Mouse (Mus musculus): ENCODE data around the gene Nyap2. TPM values are rescaled to one million over a fixed set of nuclear protein-coding genes. Genes with fewer than 3 reads are reported as not detected.

Gene Nyap2
- polyA plus RNA-seq, 1 experiment from 2014 or later = 0.50 TPM

DNA sequence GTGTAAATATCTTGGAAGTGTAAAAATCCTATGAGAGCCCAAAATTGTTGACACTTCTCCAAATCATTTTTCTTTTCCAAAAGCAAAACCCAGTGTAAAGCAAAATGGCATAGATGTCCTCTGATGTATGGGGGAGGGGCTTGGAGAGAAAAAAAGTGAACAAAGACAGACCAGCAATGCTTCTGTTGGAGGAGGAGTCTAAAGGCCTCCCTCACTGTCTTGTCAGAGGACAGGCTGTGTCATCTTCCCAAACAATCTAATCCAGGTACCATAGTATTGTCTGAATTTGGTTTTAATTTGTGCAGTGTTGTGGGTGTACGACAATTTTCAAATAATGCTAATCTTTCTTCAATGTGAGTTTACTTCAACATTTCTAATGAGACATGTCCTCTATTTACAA is 13.7 kb downstream of the Nyap2 start:
- H3K27me3 ChIP-seq (ENCODE audit: control insufficient read depth, insufficient read depth, low read length) = no peaks in the 10 kb centered on the region
- H3K9me3 ChIP-seq (replicated peaks; ENCODE audit: control insufficient read depth, low read length) = no peaks in the 10 kb centered on the region
- no peak overlapping the region for H3K9ac ChIP-seq (ENCODE audit: low read length)
- H3K4me1 ChIP-seq (ENCODE audit: control insufficient read depth, insufficient read depth, low read length) = no peaks in the 10 kb centered on the region
- no peak for ATAC-seq (ENCODE audit: insufficient read depth, low FRiP score)
- H3K36me3 ChIP-seq (ENCODE audit: control insufficient read depth, insufficient read depth, low read length) = no peaks in the 10 kb centered on the region
- 92% methylated on average over 1 of the region's 1 CpGs for WGBS
- no peak overlapping the region for H3K4me2 ChIP-seq (ENCODE audit: low read depth, low read length)
- H3K4me3 ChIP-seq (replicated peaks; ENCODE audit: low read length) = no peak overlapping the region
- H3K27ac ChIP-seq (ENCODE audit: low read length) = no peak overlapping the region

DNA sequence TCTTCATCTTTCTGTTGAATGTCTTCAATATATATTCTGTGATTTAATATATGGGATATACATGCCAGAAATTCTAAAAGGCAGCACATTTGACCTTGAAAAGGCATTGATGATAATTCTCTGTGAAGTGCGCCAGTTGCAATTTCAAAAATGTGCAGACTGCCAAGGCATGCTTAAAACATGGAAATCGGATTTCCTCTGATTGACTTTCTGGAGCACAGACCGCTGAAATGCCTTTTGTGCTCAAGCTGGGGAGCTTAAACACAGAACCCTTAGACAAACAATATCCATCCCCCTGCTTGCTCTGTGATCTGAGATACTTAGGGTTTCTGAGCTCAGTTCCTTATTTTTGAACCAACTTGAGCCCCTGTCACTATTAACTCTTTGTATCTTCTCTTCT is 14.2 kb downstream of the Nyap2 start:
- H3K27ac ChIP-seq (ENCODE audit: low read length) = no peak overlapping the region
- no peak for ATAC-seq (ENCODE audit: insufficient read depth, low FRiP score)
- 40% methylated on average over 3 of the region's 3 CpGs for WGBS

DNA sequence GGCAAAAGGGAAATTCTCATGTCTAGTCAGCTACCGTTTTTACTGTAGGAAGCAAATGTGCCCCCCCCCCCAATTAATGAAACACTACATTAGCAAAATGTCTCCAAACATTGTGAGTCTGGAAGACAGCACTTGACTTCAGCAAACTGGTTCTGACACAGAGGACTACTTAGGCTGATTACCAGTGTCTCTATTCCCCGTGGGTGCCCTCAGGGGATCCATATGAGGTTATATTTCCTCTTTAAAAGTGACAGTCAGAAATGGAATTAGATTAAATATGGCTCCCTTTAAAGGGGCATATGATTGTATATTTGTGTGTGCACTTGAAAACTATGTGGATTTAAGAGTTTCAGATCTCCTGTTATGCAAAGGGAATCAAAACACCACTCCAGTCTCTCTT is 15.3 kb downstream of the Nyap2 start:
- WGBS = 79% methylated on average over 2 of the region's 2 CpGs
- no peaks in the 10 kb centered on the region for H3K27me3 ChIP-seq (ENCODE audit: control insufficient read depth, insufficient read depth, low read length)
- no peak overlapping the region for H3K4me3 ChIP-seq (replicated peaks; ENCODE audit: low read length)
- no peak overlapping the region for H3K4me2 ChIP-seq (ENCODE audit: low read depth, low read length)
- H3K36me3 ChIP-seq (ENCODE audit: control insufficient read depth, insufficient read depth, low read length) = no peaks in the 10 kb centered on the region
- H3K9me3 ChIP-seq (replicated peaks; ENCODE audit: control insufficient read depth, low read length) = no peaks in the 10 kb centered on the region
- H3K27ac ChIP-seq (ENCODE audit: low read length) = no peak overlapping the region
- no peak overlapping the region for H3K9ac ChIP-seq (ENCODE audit: low read length)
- H3K4me1 ChIP-seq (ENCODE audit: control insufficient read depth, insufficient read depth, low read length) = no peaks in the 10 kb centered on the region
- no peak for ATAC-seq (ENCODE audit: insufficient read depth, low FRiP score)

More for the DNA sequence above, 14.2 kb downstream of the Nyap2 start:
- Histone ChIP-seq H3K9me3 (replicated peaks; ENCODE audit: control insufficient read depth, low read length) (no peaks in the 10 kb centered on the region), H3K4me3 (replicated peaks; ENCODE audit: low read length) (no peak overlapping the region), H3K36me3 (ENCODE audit: control insufficient read depth, insufficient read depth, low read length) (no peaks in the 10 kb centered on the region), H3K4me2 (ENCODE audit: low read depth, low read length) (no peak overlapping the region), H3K4me1 (ENCODE audit: control insufficient read depth, insufficient read depth, low read length) (no peaks in the 10 kb centered on the region), H3K9ac (ENCODE audit: low read length) (no peak overlapping the region), H3K27me3 (ENCODE audit: control insufficient read depth, insufficient read depth, low read length) (no peaks in the 10 kb centered on the region)

DNA sequence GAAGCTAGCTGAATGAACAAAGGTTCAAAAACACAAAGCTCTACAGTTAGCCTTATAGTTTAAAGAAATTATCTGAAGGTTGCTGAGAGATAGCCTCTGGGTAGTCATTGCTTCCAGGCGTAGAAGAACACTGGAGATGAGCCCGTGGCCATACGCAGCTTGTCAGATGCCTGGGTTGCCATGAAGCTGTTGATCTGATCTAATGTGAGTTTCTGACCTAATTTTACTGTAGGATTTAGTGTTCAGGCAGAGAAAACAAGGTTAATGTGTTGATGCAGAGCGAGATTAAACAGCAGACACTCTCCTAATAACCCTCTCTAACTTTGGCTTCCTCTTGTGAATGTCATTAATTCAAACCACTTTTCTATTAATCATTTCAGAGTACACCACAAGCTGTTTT is 16.1 kb downstream of the Nyap2 start:
- H3K27me3 ChIP-seq (ENCODE audit: control insufficient read depth, insufficient read depth, low read length) = no peaks in the 10 kb centered on the region
- H3K27ac ChIP-seq (ENCODE audit: low read length) = no peak overlapping the region
- no peaks in the 10 kb centered on the region for H3K36me3 ChIP-seq (ENCODE audit: control insufficient read depth, insufficient read depth, low read length)
- H3K4me3 ChIP-seq (replicated peaks; ENCODE audit: low read length) = no peak overlapping the region
- H3K4me1 ChIP-seq (ENCODE audit: control insufficient read depth, insufficient read depth, low read length) = no peaks in the 10 kb centered on the region
- H3K9me3 ChIP-seq (replicated peaks; ENCODE audit: control insufficient read depth, low read length) = no peaks in the 10 kb centered on the region
- ATAC-seq (ENCODE audit: insufficient read depth, low FRiP score) = no peak
- no peak overlapping the region for H3K9ac ChIP-seq (ENCODE audit: low read length)
- WGBS = 79% methylated on average over 4 of the region's 4 CpGs
- no peak overlapping the region for H3K4me2 ChIP-seq (ENCODE audit: low read depth, low read length)

DNA sequence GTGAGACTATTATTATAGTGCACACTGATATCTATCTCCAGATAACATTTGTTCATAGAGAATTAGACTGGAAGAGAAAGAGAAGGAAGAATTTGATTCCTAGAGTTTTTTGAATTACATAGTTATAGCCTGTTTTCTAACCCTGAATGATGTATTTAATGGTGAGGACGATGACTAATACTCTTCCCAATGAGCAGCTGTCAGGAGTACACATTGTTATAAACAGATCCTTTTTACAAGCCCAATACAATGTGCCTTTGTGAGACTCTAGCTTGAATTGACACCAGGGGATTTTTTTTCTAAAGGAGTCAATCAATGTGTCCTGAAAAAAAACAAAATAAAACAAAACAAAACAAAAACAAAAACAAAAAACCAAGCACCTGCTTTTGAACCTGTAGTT is 22.2 kb downstream of the Nyap2 start:
- Histone ChIP-seq H3K9ac (ENCODE audit: low read length) (no peak overlapping the region), H3K4me1 (ENCODE audit: control insufficient read depth, insufficient read depth, low read length) (no peaks in the 10 kb centered on the region), H3K4me3 (replicated peaks; ENCODE audit: low read length) (no peak overlapping the region), H3K4me2 (ENCODE audit: low read depth, low read length) (no peak overlapping the region), H3K36me3 (ENCODE audit: control insufficient read depth, insufficient read depth, low read length) (no peaks in the 10 kb centered on the region), H3K9me3 (replicated peaks; ENCODE audit: control insufficient read depth, low read length) (no peaks in the 10 kb centered on the region), H3K27me3 (ENCODE audit: control insufficient read depth, insufficient read depth, low read length) (no peaks in the 10 kb centered on the region), H3K27ac (ENCODE audit: low read length) (no peak overlapping the region)
- ATAC-seq (ENCODE audit: insufficient read depth, low FRiP score) = no peak
- whole genome bisulfite sequencing = 45% methylated on average over 1 of the region's 1 CpGs

DNA sequence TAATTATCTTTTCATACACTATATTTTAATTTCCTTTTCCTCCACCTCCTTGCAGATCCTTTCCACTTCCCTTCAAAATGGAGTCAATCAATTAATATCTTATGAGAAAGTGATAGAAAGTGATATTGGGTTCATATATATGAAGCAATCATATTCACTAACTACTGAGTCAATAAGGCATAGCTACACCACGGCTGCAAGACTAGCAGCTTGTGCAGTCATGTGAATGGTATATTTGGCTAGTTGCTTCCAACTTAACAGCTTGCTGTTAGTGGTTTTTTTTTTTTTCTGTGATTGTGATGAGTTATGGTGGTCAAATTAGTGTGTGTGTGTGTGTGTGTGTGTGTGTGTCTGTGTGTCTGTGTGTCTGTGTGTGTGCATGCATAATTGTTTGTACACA is 25.0 kb downstream of the Nyap2 start:
- Histone ChIP-seq H3K36me3 (ENCODE audit: control insufficient read depth, insufficient read depth, low read length) (no peaks in the 10 kb centered on the region), H3K4me3 (replicated peaks; ENCODE audit: low read length) (no peak overlapping the region), H3K4me2 (ENCODE audit: low read depth, low read length) (no peak overlapping the region), H3K27ac (ENCODE audit: low read length) (no peak overlapping the region), H3K4me1 (ENCODE audit: control insufficient read depth, insufficient read depth, low read length) (no peaks in the 10 kb centered on the region), H3K9ac (ENCODE audit: low read length) (no peak overlapping the region), H3K27me3 (ENCODE audit: control insufficient read depth, insufficient read depth, low read length) (no peaks in the 10 kb centered on the region), H3K9me3 (replicated peaks; ENCODE audit: control insufficient read depth, low read length) (no peaks in the 10 kb centered on the region)
- no peak for ATAC-seq (ENCODE audit: insufficient read depth, low FRiP score)
- 62% methylated on average over 1 of the region's 1 CpGs for WGBS

DNA sequence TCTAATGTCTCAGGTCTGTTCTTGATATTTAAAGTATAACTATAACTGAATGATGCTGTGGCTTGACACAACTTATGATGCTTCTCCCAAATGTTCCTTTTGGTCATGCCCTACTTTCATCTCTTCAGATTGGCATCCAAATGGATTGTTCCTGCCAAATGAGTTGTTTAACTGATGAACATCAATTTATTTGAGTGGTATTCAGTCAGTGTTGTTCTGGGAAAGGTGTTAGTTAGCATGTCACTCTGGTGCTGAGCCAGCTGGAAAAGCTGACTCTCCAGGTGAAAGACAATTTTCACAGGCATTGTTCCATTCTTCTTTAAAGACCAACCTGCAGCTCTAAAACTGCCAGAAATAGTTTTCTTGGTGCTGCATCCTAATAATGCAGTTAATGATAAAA is 43.0 kb downstream of the Nyap2 start:
- no peaks in the 10 kb centered on the region for H3K4me1 ChIP-seq (ENCODE audit: control insufficient read depth, insufficient read depth, low read length)

DNA sequence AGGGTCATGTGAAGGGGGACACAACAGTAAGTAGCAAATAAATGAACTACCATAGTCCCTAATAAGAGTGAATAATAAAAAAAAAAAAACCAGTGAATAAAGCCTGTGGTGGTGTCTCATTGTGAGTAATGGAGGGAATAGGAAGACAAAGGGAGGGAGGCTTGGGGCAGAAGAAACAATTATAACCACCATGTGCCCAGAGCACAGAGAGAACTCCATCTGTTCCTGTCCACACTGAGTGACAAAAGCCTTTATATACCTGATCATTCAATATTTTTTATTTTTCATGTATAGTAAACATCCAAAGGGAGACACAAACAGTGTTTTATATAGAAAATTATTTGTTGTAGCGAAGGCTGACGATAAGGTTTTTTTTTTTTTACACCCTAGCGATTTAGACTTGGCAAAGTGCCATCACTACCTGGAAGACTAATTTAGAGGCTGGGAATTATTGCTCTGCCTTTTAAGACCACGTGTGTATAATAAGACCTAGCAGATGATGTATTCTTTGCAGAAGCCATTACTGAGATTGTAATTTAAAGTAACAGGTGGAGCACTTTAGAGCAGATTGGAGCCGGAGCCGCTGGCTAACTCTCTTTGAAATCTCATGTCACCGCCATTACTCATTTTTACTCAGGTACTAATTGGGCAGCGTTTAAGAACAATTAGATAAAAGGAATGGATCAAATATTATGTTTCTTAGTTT is 55.4 kb downstream of the Nyap2 start:
- H3K9me3 ChIP-seq (replicated peaks; ENCODE audit: control insufficient read depth, low read length) = no peaks in the 10 kb centered on the region
- H3K4me2 ChIP-seq (ENCODE audit: low read depth, low read length) = no peak overlapping the region
- no peaks in the 10 kb centered on the region for H3K4me1 ChIP-seq (ENCODE audit: control insufficient read depth, insufficient read depth, low read length)
- H3K27ac ChIP-seq (ENCODE audit: low read length) = no peak overlapping the region
- no peak for ATAC-seq (ENCODE audit: insufficient read depth, low FRiP score)
- no peaks in the 10 kb centered on the region for H3K27me3 ChIP-seq (ENCODE audit: control insufficient read depth, insufficient read depth, low read length)
- WGBS = 68% methylated on average over 8 of the region's 8 CpGs
- no peak overlapping the region for H3K4me3 ChIP-seq (replicated peaks; ENCODE audit: low read length)
- H3K9ac ChIP-seq (ENCODE audit: low read length) = no peak overlapping the region
- H3K36me3 ChIP-seq (ENCODE audit: control insufficient read depth, insufficient read depth, low read length) = no peaks in the 10 kb centered on the region

More for the DNA sequence above, 43.0 kb downstream of the Nyap2 start:
- Histone ChIP-seq H3K9me3 (replicated peaks; ENCODE audit: control insufficient read depth, low read length) (no peaks in the 10 kb centered on the region), H3K4me2 (ENCODE audit: low read depth, low read length) (no peak overlapping the region), H3K9ac (ENCODE audit: low read length) (no peak overlapping the region), H3K27me3 (ENCODE audit: control insufficient read depth, insufficient read depth, low read length) (no peaks in the 10 kb centered on the region), H3K36me3 (ENCODE audit: control insufficient read depth, insufficient read depth, low read length) (no peaks in the 10 kb centered on the region), H3K4me3 (replicated peaks; ENCODE audit: low read length) (no peak overlapping the region), H3K27ac (ENCODE audit: low read length) (no peak overlapping the region)
- no peak for ATAC-seq (ENCODE audit: insufficient read depth, low FRiP score)

DNA sequence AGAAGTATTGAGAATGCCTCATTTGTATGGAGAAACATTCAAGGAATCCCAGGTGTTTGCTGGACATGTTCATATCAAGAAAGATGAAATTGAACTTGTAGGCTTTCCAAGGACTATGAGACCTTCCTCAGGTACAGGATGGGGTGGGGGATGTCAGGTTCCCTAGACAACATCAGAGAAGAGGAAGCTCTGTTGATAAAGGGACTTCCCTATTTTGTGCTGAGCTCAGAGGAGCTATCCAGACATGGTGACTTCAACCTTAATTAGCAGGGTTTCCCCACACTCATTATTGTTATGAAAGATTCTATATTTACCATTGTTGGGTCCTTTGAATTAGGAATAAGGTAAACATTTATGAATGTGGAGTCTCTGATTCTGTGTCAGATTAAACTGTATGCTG is 67.1 kb downstream of the Nyap2 start:
- ATAC-seq (ENCODE audit: insufficient read depth, low FRiP score) = no peak
- Histone ChIP-seq H3K4me2 (ENCODE audit: low read depth, low read length) (no peak overlapping the region), H3K27me3 (ENCODE audit: control insufficient read depth, insufficient read depth, low read length) (no peaks in the 10 kb centered on the region), H3K4me3 (replicated peaks; ENCODE audit: low read length) (no peak overlapping the region), H3K36me3 (ENCODE audit: control insufficient read depth, insufficient read depth, low read length) (no peaks in the 10 kb centered on the region), H3K9me3 (replicated peaks; ENCODE audit: control insufficient read depth, low read length) (no peaks in the 10 kb centered on the region), H3K9ac (ENCODE audit: low read length) (no peak overlapping the region), H3K4me1 (ENCODE audit: control insufficient read depth, insufficient read depth, low read length) (no peaks in the 10 kb centered on the region), H3K27ac (ENCODE audit: low read length) (no peak overlapping the region)

DNA sequence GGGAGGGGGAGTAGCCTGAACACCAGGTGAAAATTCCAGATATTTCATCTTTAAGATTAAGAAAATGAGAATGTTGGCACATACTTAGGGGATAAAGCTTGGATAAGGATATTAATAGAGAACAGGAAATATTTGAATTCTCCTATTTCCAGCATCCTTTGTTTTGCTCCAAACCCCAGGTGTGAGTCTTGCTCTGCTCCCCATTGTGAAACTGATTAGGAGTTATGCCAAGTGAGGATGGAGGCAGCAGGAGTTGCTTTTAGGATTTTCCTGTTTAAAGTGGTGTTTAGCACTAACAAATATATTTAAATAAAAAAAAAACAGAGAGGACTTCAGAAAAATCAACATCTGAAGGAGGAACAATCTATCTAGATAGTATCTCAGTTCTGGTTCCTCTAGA is 68.8 kb downstream of the Nyap2 start:
- Histone ChIP-seq H3K9ac (ENCODE audit: low read length) (no peak overlapping the region), H3K4me3 (replicated peaks; ENCODE audit: low read length) (no peak overlapping the region), H3K4me2 (ENCODE audit: low read depth, low read length) (no peak overlapping the region), H3K36me3 (ENCODE audit: control insufficient read depth, insufficient read depth, low read length) (no peaks in the 10 kb centered on the region), H3K27me3 (ENCODE audit: control insufficient read depth, insufficient read depth, low read length) (no peaks in the 10 kb centered on the region), H3K4me1 (ENCODE audit: control insufficient read depth, insufficient read depth, low read length) (no peaks in the 10 kb centered on the region), H3K9me3 (replicated peaks; ENCODE audit: control insufficient read depth, low read length) (no peaks in the 10 kb centered on the region), H3K27ac (ENCODE audit: low read length) (no peak overlapping the region)
- ATAC-seq (ENCODE audit: insufficient read depth, low FRiP score) = no peak
